Mouse (Mus musculus) frontal cortex, postnatal 10 days (tissue): ENCODE measurements at regions not wholly inside any gene's neighbourhood (a gene's known extent, or its start where the extent isn't known, plus 50 kb on each side); places are given as distances from the start of the nearest gene placed in this dataset.

Source experiments
- DNase-seq, 2 experiments: peaks; one replicate each; pipeline ENCODE4 v3.0.0; 2022; ENCODE audit warnings: low spot score in 2 of 2, mixed read lengths in 1 of 2

GRCm38 (mm10) chr7:77632656-77633055 is 1105.2 kb downstream of the Ntrk3 start:
- no peak for DNase-seq

GRCm38 (mm10) chr7:77623491-77623890 is 1114.3 kb downstream of the Ntrk3 start:
- no peak for DNase-seq

- no peak for DNase-seq
Observed at GRCm38 (mm10) chr7:77622934-77623333, 1114.9 kb downstream of the Ntrk3 start.

- DNase-seq: no peak
Observed at GRCm38 (mm10) chr7:77572872-77573271, 1164.9 kb downstream of the Ntrk3 start.

DNA sequence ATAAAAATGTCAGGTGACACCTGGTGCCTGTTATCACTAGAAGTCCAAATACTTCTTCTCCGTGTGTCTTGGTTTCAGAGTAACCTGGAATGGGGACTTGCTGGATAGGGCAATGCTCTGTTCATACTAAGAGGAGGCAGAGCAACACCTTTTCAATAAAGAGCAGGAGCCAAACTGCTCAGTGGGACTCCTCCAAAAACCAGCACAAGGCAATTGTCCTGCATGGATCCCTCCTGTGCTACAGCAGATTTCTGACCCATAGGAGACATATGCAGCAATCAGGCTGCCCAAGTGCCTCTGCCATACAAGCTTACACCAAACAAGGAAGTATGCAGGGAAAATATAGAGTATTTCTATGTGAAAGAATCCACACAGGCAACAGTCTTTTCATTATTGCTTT is 1178.7 kb downstream of the Ntrk3 start:
- no peak for DNase-seq

DNA sequence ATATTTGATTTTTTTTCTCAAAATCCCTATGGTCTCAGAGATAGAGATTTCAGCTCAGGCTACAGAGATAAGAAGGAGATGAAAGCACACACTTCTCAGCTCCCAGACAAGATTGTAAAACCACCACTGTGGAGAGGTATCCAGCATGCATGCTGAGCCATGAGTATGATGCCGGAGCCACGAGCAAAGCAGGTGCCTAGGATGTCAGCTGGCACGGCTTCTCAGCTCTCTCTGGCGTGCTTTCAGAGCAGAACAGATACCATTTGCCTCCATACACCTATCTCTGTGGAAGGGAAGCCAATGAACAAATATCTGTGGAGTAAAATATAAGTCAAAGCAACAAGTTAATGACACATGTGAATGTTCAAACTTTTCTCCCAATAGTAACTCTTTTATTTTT is 1179.3 kb downstream of the Ntrk3 start:
- DNase-seq: no peak

DNA sequence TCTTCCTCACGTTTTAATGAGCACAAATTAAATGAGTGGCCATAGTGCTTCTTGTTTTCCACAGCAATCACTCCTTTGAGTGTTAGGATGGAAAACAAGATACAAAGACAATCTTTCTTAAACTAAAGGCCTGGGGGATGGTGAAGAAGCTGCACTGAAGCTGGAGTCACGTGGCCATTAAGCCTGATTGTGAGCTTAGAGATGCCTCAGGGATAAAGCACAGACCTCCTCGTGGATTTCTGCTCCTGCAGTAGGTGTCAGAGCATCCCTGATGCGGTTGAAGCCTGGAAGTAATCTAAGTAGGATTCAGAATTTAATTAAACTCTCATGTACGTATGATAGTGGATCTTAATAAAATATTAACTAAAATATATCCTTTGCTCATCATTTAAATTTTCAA is 1200.9 kb downstream of the Ntrk3 start:
- no peak for DNase-seq

- DNase-seq: no peak
Observed at GRCm38 (mm10) chr7:77527906-77528305, 1209.9 kb downstream of the Ntrk3 start.

DNA sequence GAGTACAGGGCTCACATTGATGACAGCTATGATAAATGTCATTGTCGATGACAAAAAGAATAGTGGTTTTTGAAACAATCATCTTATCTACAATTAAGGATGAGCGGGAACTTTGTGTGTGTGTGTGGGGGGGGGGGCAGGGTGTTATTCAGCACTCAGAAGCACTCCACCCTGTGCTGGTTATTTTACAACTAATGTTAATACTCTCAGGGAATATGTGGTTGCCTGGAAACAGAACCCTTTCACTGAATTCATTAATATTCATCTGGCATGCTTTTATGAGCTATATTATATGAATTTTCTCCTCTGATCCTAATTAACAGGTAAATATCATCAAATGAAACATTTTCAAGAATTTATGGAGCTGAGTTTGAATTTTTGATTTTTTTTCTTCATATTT is 1228.2 kb downstream of the Ntrk3 start:
- DNase-seq: no peak

GRCm38 (mm10) chr7:77507606-77508005 is 1230.2 kb downstream of the Ntrk3 start:
- no peak for DNase-seq

DNA sequence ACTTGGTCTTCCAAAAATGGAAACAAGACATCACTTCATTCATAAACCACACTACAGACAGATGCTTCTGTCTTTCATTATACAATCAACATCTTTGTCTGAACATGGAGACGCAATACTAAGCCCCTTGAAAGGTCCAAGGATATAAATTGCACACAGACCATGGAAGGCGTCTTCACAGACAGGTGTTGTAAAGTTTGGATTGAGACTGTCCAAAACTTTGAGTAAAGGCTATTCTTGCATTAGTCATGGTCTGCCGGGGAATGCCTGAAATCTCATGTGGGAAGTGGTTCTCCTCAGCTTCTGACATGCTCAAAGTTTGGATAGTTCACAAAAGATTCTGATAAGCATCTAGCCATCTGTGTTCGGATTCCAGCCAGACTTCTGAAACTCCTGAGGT is 1235.2 kb downstream of the Ntrk3 start:
- DNase-seq: no peak

GRCm38 (mm10) chr7:77495066-77495465 is 1242.7 kb downstream of the Ntrk3 start:
- DNase-seq: no peak

DNA sequence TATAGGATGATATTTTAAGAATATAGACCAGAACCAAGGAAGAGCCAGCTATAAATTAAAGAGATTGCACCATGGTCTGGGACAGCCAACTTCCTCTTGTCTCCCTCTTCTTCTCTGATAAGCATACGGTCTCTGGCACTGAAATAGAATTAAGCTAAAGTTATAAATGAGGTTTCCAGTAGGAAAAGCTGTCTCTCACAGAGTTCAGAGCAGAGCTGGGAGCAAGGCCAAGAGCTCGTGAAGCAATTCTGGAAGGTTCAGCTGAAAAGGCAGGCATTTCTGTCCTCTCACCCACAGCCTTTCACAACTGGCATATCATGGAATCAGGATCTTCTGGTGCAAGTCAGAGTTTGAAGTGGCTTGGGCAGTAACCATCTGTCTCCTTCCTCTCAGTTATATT is 1247.8 kb downstream of the Agbl1 start:
- DNase-seq: peak in 1 of 2 experiments; percentile 8

DNA sequence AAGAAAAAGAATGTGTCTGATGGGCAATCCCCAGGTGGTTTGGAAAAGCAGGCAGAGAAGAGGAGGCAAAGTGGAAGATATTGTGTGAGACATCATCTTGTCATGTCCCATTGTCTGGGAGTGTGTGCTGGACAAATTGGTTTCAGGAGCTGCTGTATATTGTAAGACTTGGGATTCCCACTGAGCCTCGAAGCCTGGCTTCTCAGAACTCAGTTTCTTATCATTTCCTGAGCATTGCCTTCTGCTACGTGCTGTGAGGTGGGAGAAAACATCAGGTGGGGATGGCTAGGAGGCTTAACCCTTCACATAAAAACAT is 1216.3 kb downstream of the Agbl1 start:
- DNase-seq: no peak

DNA sequence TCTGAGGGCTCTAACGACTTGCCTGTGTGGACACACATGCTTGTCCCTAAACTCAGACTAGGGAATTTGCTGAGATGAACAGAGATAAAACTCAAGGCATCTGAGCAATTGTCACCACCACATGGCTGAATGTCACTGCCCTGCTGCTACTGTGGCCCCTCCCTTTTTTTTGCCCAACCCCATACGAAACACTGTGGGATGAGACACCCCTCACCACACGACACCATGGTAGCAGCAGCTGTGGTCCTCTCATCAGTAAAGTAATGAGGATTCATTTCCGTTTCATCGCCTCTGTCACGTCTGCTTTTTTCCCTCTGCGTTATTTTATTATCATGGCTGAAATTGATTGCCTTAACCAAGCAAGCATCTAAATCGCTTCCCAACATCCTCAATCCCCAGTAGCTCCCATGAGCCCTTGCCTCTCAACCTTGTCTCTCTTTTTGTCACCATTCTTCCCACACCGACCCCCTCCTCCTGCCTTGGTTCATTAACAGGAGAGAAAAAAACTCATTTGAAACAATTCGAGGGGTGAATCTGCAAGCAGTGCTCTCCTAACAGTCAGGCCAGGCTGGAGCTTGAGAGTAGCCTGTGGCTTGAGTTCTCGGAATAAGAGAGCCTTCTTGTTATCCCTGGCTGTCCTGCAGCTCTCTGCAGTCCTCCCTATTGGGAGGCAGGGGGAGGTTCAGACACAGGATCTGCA is 1215.8 kb downstream of the Agbl1 start:
- DNase-seq: no peak

DNA sequence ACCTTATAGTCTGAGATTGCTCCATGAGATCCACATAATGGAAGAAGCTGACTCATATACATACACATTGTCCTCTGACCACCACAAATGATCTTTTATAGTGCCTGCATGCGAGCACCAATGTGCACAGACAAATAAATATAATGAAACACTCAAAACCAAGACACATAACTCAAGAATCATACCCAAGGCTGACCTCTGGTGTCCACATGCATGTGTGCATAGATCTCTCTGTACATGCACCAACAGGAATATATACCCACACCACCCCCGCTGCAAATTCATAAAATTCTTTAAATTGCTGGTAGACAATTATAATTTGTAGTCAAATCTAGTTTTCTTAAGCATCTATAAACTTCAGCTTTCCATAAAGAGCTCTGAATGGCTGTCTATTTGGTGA is 1211.9 kb downstream of the Agbl1 start:
- DNase-seq: no peak

DNA sequence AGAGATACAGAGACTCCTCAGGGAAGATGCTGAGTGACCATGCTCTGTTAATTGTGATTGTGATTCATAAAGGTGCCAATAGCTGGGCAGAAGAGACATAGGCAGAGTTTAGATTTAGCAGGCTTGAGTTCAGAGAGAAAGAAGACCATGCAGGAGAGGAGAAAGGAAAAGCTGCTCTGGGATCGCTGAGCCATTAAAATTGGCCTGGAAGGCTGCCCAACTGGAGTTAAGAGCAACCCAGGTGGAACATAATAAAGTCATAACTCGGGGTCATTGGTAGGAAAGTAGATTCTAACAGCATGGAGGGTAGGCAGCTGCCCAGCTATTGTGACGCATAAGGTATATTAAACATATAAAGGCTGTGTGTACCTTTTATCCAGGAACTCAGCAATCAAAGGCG is 1183.9 kb downstream of the Agbl1 start:
- DNase-seq: no peak
